Mouse (Mus musculus) heart, adult 2 months (tissue): ENCODE measurements at regions not wholly inside any gene's neighbourhood (a gene's known extent, or its start where the extent isn't known, plus 50 kb on each side); places are given as distances from the start of the nearest gene placed in this dataset.

Experiments used
- CTCF ChIP-seq: fragments of 200-600 bp; IDR thresholded peaks from 2 replicates; pipeline ENCODE4 v1.8.1; 2022; ENCODE audit warnings: antibody characterized with exemption, mild to moderate bottlenecking, moderate library complexity
- EP300 ChIP-seq: fragments of 200-500 bp; IDR thresholded peaks from 2 replicates; pipeline ENCODE4 v1.6.1; 2011; ENCODE audit warnings: low read depth, low read length, control low read depth; ENCODE audit not compliant: insufficient read depth
- POLR2A ChIP-seq: fragments of 200-500 bp; IDR thresholded peaks from 2 replicates; pipeline ENCODE4 v1.6.1; 2011; ENCODE audit warnings: mild to moderate bottlenecking, low read depth, low read length, control low read depth; ENCODE audit not compliant: insufficient read depth

DNA sequence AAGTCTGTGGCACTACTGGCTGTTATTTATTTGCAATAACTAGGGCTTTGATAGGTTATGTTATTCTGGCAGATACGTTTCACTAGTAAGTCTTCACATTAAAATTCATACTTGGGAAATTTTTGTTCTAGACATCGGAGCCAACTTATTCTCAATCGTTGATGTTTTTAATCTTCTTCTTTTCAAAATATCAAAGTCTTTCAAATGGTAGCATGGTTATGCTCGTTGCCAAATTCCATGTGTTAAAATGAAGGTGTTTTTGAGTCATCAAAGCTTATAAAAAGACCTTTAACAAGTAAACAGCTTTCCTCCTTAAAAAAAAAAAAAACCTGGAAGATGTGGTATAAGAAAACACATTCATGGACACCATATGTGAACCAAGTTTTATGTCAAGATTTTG is 97.4 kb downstream of the Gm43517 start:
- TF ChIP-seq CTCF (no peak), POLR2A (no peak), EP300 (no peak)
